Mouse (Mus musculus) mesoderm, embryonic 11.5 days (tissue): Measurements from ENCODE around the gene Hspb6.
A peak's percentile ranks its signal among the peaks of the same experiment; 100 is the strongest.

Source experiments
- DNase-seq: peaks from one replicate; pipeline ENCODE4 v3.0.0-alpha.2; 2012; ENCODE audit warnings: low read depth, low spot score

Hspb6 gene

DNA sequence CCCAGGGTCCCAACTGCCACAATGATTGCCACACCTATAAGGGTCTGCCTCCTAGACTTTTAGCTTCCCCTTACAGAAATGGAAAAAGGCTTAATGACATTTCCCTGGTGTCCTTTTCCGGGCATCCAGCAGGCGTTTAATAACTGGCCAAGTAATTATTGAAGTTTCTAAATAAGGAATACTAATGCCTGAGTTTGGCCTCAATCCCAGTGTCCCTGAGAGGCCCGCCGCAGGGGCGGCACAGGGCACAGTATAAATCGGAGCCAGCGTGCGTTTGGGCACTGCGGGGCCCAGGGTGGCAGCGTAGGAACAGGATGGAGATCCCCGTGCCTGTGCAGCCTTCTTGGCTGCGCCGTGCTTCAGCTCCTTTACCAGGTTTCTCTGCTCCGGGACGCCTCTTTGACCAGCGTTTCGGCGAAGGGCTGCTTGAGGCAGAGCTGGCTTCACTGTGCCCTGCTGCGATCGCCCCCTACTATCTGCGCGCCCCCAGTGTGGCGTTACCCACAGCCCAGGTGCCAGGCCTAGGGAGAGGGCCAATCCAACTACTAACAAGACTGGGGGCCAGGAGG lies 1.1 kb downstream of the Hspb6 start:
- no peak for DNase-seq

DNA sequence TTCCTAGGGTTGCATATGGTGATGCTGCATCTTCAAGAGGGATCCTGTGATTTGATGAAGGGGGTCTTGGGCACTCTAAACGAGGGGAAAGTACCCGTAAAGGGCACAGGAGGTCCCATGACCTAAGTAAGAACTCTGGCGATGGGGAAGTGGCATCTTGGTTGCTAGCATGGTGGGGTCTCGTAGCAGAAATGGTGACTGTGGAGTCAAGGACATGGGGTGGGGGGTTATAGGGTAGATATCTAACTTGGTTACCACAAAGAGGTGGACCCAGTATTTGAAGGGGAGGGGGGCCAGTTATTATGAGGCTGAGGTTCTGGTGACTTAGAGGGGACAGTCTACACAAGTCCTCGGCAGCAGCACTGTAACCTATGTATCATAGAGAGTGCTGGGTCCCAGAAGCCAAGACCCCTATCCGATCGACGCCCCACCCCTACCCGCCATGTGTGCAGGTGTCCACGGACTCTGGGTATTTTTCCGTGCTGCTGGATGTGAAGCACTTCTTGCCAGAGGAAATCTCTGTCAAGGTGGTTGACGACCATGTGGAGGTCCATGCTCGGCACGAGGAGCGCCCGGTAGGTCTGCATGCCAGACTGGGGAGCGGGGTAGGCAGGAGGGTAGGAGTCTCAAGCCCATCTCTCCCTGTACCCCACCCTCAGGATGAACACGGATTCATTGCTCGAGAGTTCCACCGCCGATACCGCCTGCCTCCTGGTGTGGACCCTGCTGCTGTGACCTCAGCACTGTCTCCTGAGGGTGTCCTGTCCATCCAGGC lies 2.0 kb downstream of the Hspb6 start:
- DNase-seq: no peak

DNA sequence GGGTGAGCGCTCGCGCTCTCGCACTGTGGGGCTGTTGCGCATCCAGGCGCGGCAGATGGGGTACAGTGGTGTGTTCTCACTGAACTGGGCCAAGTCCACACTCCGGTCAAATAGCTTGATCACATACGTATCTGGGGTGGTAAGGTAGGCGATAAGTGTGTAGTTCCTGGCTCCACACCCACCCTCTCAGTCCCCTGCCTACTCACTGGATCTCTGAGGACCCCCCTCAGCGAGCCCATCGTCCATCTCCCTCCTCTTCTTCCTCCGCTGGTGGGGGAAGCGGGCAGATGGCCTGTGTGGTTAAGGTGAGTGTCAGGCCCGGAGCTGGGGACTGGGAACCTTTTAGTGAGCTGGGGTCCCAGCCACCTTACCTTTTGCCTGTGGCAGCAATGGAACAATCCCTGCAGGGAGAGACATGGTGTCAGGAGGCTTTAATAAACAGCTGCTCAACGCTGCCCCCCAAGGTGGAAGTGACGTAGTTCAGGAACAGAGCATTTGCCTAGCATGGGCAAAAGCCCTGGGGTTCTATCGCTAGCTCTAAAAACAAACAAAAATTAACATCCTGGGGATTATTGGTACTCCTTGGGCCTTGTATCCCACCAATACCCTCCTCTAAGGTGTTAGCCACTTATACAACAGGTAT lies 5.0 kb downstream of the Hspb6 start:
- no peak for DNase-seq

DNA sequence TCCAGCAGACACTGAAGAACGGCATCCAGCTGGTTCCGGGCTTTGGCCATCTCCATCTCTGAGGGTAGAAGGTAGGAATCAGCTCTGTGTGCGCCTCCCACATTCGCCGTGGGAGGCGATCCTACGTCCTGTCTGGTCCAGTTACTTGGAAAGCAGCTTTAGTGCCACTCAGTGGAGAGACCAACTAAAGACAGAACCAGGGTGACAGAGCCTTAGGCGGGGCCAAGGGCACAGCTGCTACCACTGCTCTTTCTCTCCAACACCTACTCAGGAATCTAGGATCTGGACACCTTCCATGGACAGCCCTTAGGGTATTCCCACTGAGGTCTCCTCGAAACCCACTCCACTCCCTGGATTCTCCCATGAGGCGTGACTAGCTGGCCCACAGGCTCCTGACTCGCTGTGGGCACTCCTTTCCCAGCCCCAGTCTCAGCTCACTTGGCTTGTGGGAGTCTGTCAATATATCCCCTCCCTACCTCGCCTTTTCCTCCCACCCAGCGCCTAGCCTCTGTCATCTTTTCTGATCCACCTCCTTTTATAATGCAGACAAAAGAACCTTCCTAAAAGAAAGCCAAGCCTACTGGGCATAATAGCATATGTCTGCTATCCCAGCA lies 6.0 kb downstream of the Hspb6 start:
- DNase-seq: no peak

DNA sequence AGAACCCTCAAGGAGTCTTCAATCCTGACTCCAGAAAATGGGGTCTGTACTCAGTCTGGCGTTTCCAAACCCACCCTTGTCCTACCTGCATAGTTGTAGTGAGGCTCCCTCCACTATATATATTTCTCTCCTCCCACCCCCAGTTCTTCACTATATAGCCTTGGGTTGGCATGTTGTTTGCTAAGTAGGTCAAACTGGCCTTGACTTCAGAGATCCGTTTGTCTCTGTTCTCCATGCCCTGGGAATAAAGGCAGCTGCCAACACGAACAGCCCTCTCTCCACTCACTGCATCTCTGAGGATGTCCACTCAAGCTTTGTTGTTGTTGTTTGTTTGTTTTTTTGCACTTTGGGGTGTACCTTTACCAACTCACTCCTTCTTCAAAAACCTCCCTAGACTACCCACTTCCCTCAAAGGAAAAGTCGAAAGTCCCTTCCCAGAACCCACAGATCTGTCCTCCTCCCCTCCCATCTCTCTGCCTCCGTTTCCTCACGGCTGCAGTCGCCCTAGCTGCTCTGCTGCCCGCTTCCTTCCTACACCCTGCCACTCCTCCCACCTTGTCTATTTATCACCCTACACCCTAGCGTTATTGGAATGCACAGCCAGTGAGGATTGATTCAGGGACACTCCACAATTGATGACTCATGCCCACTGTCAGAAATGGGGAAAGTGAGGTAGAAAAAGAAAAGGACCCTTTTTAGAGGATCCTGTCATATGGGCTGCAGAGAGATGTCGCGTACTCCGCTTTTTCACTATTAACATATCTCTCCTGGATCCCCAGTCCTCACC lies 6.9 kb downstream of the Hspb6 start:
- no peak for DNase-seq

DNA sequence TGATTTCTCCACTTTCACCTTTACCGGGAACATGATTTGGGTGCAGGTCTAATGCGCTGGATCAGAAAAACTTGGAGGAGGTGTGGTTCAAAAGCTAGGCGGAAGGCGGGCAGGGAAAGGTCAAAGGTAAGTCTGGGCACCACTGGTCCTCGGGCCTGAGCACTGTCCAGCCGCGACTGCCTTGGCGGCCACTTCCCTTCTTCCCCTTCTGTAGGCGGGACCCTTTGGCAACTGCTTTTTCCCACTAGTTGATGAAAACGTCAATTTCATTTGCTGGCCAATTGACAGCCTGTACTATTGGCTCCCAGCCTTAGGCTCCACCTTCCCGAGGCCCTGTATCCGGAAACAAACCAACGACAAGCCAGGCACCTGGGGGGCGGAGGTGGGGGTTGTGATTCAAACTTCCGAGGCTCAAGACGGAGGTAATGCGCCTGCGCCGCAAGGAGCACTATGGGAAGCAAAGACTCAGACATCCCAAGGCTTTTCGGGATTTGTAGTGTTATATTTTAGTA lies 7.5 kb downstream of the Hspb6 start, which contains the start of gene Lin37:
TSS of gene Lin37 (minus strand) at position 396 of the 512 bp plus-strand sequence.
- peak; percentile 97 for DNase-seq

DNA sequence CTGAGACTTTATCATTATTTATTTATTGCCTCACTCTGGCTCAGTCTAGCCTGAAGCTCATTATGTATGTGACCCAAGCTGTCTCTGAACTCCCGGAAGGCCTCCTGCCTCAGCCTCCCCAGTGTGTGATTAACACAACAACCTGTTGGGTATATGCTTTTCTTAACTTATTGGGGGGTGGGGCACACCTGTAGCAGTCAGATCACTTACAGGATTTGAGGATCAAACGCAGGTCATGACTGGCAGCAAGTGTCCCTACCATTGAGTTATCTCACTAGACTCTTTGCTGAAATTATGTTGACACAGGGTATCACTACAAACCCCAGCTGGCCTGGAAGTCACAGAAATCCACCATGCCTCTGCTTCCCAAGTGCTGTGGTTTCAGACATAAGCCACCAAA lies 8.3 kb downstream of the Hspb6 start:
- no peak for DNase-seq

DNA sequence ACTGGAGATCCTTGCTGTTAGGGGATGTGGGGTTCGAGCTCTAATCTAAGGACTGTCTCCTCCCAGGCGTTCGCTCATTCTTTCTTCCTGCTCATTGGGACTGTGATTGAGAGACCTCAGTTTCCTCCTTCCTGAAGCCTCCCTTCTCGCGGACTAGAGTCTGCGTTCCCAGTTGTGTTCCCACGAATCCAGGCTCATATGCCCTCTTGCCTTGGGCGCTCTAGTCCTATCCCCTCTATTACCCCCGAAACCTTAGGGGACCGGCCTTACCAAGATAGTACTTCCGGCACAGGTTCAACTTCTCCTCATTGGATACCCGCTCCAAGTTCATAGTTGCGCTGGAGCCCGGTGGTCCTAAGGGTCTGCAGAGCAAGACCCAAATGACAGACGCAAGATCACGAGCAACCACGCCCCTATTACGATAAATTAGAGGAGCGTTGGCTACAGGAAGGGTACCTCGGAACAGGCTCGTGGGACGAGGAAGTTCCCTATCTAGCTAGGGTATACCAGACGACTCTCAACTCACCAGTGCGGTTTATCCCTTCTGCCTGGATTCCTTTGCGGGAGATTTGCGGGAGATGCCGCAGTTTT lies 10.6 kb downstream of the Hspb6 start:
- DNase-seq: no peak

DNA sequence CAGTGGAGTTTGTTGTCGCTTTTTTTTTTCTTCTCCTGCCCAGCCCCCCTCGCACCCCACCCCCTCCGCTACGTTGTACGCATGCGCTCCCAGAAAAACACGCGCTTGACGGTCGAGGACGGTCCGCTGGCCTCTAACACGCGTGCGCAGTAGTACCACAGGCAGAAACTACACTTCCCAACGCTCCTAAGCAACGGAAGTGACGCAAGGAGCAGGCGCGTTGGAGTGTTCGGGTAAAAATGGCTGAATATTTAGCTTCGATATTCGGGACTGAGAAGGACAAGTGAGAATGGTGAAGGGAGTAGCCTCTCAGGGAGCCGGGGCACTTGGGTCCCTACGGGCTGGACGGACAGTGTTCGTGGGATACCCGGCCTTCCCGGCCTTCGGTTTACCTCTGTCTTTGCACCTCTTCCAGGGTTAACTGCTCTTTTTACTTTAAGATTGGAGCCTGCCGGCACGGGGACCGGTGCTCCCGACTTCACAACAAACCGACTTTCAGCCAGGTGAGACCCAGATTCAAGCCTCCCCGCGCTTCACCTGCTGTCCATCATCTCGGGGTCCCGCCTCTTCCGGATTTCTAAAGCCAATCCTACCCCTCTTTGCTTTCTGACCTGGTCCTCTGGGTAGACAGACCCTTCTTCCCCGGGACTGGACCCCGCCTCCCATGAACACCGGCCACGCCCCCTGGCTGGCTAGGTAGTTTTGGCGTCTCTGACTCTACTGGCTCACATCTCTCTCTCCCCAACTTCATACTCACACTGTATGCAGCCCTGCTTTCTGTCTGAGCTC lies 11.3 kb downstream of the Hspb6 start, which contains the start of the genes U2af1l4, Gm49396 and Psenen:
TSS of gene U2af1l4 (plus strand) at position 185 of the 789 bp plus-strand sequence.
TSS of gene Gm49396 (plus strand) at position 228 of the 789 bp plus-strand sequence.
TSS of gene Psenen (minus strand) at position 511 of the 789 bp plus-strand sequence.
- DNase-seq: peak; percentile 99

DNA sequence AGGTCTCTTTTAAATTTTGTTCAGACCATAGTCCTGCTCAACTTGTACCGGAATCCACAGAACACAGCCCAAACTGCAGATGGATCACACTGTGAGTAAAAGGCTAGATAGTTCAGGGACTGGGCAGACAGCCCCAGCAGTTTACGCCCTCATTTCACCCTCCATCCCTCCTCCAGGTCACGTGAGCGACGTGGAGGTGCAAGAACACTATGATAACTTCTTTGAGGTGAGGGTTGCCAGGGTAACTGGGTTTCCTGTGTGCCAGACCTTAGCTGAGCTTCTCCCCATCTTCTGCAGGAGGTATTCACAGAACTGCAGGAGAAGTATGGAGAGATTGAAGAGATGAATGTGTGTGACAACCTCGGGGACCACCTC lies 11.9 kb downstream of the Hspb6 start:
- no peak for DNase-seq

DNA sequence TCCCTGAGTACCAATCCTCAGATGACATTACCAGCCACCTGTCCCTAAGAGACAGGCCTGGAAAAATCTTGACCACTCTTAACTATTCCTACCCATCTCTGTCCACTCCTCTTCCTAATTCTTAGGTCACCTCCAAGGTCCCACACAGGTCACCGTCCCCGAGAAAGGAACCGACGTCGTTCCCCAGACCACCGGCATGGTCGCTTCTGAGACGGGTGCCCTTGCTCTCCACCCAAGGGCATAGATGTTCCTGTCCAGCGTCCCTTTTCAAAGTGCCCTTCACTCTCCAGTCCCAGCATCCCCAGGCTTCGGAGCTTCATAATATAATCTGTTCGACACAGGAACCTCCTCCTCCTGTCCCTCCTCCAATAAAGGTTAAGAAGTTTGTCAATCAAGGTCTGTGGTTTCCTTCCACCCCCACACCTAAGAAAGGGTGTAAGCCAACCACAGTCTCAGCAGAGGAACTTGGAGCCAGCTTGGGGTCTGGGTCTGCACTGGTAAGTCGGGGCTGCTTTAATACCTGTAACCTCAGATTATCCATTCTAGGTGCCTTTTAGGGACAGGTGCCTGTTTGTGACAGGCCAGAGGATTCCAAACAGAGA lies 13.1 kb downstream of the Hspb6 start, which contains the start of gene Igflr1:
TSS of gene Igflr1 (plus strand) at position 458 of the 602 bp plus-strand sequence.
- DNase-seq: no peak

DNA sequence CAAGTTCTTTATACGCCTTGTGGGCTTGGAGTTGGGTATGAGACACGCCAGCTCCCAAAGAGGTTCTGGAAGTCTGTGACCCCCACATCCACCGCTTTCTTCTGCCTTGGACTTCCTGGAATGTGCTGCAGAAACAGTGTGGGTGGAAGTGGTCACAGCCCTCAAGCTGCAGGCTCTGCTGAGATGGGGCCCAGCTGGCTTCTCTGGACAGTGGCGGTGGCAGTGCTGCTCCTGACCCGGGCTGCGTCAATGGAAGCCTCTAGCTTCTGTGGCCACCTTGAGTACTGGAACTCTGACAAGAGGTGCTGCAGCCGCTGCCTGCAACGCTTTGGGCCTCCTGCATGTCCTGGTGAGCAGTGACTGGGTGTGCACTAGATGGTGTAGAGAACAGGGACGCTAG lies 14.1 kb downstream of the Hspb6 start:
- no peak for DNase-seq

DNA sequence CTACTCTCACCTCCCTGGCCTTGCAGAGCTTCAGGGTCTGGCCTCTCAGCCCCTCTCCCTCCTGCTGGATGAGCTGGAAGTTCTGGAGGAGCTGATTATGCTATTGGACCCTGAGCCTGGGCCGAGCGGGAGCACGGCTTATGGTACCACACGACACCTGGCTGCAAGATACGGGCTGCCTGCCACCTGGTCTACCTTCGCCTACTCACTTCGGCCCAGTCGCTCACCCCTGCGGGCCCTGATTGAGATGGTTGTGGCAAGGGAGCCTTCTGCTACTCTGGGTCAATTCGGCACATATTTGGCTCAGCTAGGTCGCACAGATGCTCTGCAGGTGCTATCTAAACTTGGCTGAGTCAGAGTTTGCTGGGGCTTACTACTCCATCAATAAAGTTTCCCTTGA lies 15.6 kb downstream of the Hspb6 start:
- no peak for DNase-seq

DNA sequence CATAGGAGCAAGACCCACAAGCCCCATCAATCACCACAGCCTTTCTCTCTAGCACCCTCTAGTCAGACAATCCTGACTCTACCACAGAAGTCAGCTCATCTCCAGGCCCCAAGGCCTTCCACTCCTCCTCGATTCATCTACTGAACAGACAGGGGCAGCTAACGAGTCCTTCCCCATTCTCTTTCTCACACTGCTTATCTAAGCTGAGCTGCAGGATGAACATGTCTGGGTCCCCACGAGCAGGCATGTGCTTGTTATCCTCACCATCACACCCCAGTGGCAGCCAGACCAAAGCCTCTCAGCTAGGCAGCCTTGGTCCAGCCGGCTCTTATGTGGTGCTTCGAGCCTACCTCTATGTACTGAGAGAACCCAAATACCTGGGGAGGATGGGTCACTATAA lies 20.4 kb downstream of the Hspb6 start:
- no peak for DNase-seq

DNA sequence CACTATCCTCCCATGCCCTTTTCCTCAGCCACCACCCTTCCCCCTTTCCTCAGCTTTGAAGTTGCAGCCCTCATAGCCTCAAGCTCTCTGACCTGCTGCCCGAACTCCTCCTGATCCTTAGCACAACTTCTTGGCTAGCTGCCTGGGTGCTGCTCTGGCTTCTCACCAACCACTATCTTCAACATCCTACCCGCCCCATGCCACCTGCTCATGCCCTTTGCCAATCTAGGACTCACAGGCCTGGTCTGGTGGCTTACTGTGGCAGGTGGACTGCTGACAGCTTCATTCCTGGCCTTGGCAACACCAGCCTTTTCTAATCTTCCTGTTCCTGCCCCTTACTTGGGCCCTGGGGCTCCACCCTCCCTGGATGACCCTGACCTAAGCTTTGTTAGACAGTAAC lies 21.0 kb downstream of the Hspb6 start:
- no peak for DNase-seq

DNA sequence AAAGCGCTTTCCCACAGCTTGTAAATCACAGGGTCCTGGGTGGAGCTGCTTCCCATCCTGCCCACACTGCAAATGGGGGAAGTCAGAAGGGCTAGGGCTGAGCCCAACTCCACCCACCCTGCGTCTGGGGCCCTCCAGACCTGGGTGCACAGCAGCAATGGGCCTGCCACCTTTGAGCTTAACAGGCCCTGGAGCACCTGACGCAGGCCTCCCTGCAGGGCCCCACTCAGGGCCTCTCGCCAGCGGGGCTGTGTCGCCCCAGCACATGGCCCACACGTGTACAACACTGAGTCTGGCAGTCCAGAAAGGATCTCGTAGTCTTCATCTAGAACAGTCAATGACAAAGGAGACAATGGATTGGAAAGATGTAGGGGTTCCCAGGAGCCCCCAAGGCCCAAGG lies 28.0 kb downstream of the Hspb6 start:
- DNase-seq: no peak

DNA sequence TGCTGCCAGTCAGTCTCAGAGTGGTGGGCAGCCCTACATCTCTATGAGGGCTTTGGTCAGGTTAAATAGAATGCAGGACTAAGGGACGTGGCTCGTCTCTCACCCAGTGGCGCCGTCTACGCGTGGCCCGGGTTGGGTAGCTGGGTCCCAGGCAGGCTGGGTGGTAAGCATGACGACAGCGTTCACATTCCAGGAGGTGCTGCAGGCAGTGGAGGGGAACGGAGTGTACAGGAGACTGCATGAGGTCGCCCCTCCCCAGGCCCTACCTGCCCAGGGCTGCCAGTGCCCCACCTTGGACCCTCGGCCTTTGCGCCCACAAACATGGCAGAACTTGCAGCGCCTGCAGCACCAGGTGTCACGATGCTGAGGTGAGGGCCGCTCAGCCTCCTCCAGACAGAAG lies 29.6 kb downstream of the Hspb6 start:
- DNase-seq: no peak

DNA sequence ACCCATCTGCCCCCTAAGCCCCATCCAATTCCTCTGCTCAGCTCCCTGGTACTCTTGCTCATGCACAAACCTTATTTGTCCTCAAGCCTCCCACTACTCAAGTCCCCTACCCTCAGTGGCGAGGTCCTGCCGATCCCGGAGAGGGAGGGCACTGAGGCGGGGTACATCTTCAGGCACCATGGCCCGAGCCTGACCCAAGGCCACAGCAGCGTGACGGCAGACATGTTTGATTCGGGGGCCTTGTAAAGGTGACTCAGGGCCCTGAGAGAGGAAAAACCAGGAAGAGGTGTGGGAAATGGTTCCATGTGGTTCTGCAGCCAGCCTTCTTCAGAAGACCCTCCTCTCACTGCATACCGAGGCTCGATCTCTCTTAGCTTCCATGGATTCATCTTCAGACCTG lies 32.4 kb downstream of the Hspb6 start:
- DNase-seq: no peak

DNA sequence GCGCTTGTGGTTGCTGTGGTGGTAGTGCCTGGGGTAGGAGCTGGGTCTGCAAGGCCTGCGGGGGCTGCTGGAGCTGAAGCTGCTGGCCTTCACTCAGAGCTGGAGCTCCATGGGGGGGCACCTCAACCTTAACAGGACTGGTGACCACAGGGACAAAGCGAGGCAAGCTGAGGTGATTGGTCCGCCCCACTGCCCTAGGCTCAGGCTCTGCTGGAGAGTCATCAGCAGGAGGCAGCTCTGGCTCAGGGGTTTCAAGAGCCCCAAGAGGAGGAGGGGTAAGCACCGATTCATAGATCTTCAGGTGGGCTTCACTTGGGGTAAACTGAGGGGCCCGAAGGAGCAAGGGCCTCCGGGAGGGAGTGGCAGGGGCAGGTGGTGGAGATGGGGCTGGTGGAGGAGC lies 33.2 kb downstream of the Hspb6 start:
- no peak for DNase-seq
